Mouse (Mus musculus): Measurements from ENCODE around the gene Dok7. TPM values are rescaled to one million over a fixed set of nuclear protein-coding genes. Genes with fewer than 3 reads are reported as not detected.

The Dok7 gene
- polyA plus RNA-seq, 1 experiment from 2014 or later, result 8.8 TPM

- WGBS, result 53% methylated on average over 11 of the region's 11 CpGs
These were observed 16.7 kb downstream of the Dok7 start for GRCm38 (mm10) chr5:35073235-35073634.

GRCm38 (mm10) chr5:35073992-35074391, 17.4 kb downstream of the Dok7 start:
- Histone ChIP-seq H3K4me3 (ENCODE audit: control insufficient read depth in 1 of 2, insufficient read depth in 1 of 2, low read depth in 1 of 2, low read length in 2 of 2) (no peak overlapping the region), H3K9me3 (ENCODE audit: control insufficient read depth, low read length) (no peaks in the 10 kb centered on the region), H3K4me2 (ENCODE audit: low read length) (no peak overlapping the region), H3K4me1 (ENCODE audit: control insufficient read depth in 2 of 2, insufficient read depth in 2 of 2, low read length in 2 of 2) (peaks cover 0 to 11% of the 10 kb centered on the region in 2 experiments; a peak in 2 of 4 replicates), H3K36me3 (ENCODE audit: control insufficient read depth, insufficient read depth, low read length) (peaks cover 46% of the 10 kb centered on the region), H3K9ac (ENCODE audit: low read length) (peak overlapping the region; percentile 8; the same call in 1 of the 2 replicates), H3K27ac (replicated peaks in 1 of 2; ENCODE audit: control insufficient read depth in 1 of 2, insufficient read depth in 1 of 2, low read depth in 2 of 2, low read length in 2 of 2) (no peak overlapping the region; a peak in 1 of 4 replicates), H3K27me3 (ENCODE audit: control insufficient read depth, insufficient read depth, low read length) (peaks cover 5% of the 10 kb centered on the region)
- WGBS, result 46% methylated on average over 9 of the region's 9 CpGs
- ATAC-seq (ENCODE audit: insufficient number of reproducible peaks, insufficient read depth, low FRiP score, low read depth), result no peak

More at GRCm38 (mm10) chr5:35073235-35073634, 16.7 kb downstream of the Dok7 start:
- Histone ChIP-seq H3K4me2 (ENCODE audit: low read length) (no peak overlapping the region), H3K36me3 (ENCODE audit: control insufficient read depth, insufficient read depth, low read length) (peaks cover 45% of the 10 kb centered on the region), H3K4me3 (ENCODE audit: control insufficient read depth in 1 of 2, insufficient read depth in 1 of 2, low read depth in 1 of 2, low read length in 2 of 2) (no peak overlapping the region), H3K4me1 (ENCODE audit: control insufficient read depth in 2 of 2, insufficient read depth in 2 of 2, low read length in 2 of 2) (peaks cover 0 to 11% of the 10 kb centered on the region in 2 experiments; a peak in 2 of 4 replicates), H3K9ac (ENCODE audit: low read length) (no peak overlapping the region), H3K27me3 (ENCODE audit: control insufficient read depth, insufficient read depth, low read length) (no peaks in the 10 kb centered on the region), H3K9me3 (ENCODE audit: control insufficient read depth, low read length) (no peaks in the 10 kb centered on the region), H3K27ac (replicated peaks in 1 of 2; ENCODE audit: control insufficient read depth in 1 of 2, insufficient read depth in 1 of 2, low read depth in 2 of 2, low read length in 2 of 2) (no peak overlapping the region)
- no peak for ATAC-seq (ENCODE audit: insufficient number of reproducible peaks, insufficient read depth, low FRiP score, low read depth)

GRCm38 (mm10) chr5:35076369-35076768, 19.8 kb downstream of the Dok7 start:
- H3K36me3 ChIP-seq (ENCODE audit: control insufficient read depth, insufficient read depth, low read length), result peaks cover 50% of the 10 kb centered on the region
- H3K27ac ChIP-seq (replicated peaks in 1 of 2; ENCODE audit: control insufficient read depth in 1 of 2, insufficient read depth in 1 of 2, low read depth in 2 of 2, low read length in 2 of 2), result no peak overlapping the region
- H3K9me3 ChIP-seq (ENCODE audit: control insufficient read depth, low read length), result no peaks in the 10 kb centered on the region
- H3K4me3 ChIP-seq (ENCODE audit: control insufficient read depth in 1 of 2, insufficient read depth in 1 of 2, low read depth in 1 of 2, low read length in 2 of 2), result no peak overlapping the region
- ATAC-seq (ENCODE audit: insufficient number of reproducible peaks, insufficient read depth, low FRiP score, low read depth), result no peak
- no peak overlapping the region for H3K4me2 ChIP-seq (ENCODE audit: low read length)
- H3K27me3 ChIP-seq (ENCODE audit: control insufficient read depth, insufficient read depth, low read length), result peaks cover 14% of the 10 kb centered on the region
- no peak overlapping the region for H3K9ac ChIP-seq (ENCODE audit: low read length)
- 91% methylated on average over 1 of the region's 1 CpGs for WGBS
- H3K4me1 ChIP-seq (ENCODE audit: control insufficient read depth in 2 of 2, insufficient read depth in 2 of 2, low read length in 2 of 2), result peaks cover 0 to 11% of the 10 kb centered on the region in 2 experiments; a peak in 2 of 4 replicates

GRCm38 (mm10) chr5:35079101-35079500, 22.5 kb downstream of the Dok7 start:
- H3K36me3 ChIP-seq (ENCODE audit: control insufficient read depth, insufficient read depth, low read length), result peaks cover 48% of the 10 kb centered on the region

GRCm38 (mm10) chr5:35084913-35085312, 28.3 kb downstream of the Dok7 start:
- Histone ChIP-seq H3K36me3 (ENCODE audit: control insufficient read depth, insufficient read depth, low read length) (peaks cover 2% of the 10 kb centered on the region; the same call in 1 of the 2 replicates), H3K9ac (ENCODE audit: low read length) (no peak overlapping the region), H3K4me1 (ENCODE audit: control insufficient read depth in 2 of 2, insufficient read depth in 2 of 2, low read length in 2 of 2) (0 out of 4 replicates have a peak, but pooled peaks cover 0 to 2% of the 10 kb centered on the region in 2 experiments), H3K4me2 (ENCODE audit: low read length) (no peak overlapping the region), H3K9me3 (ENCODE audit: control insufficient read depth, low read length) (no peaks in the 10 kb centered on the region), H3K27me3 (ENCODE audit: control insufficient read depth, insufficient read depth, low read length) (0 out of 2 replicates have a peak, but pooled peaks cover 3% of the 10 kb centered on the region), H3K27ac (replicated peaks in 1 of 2; ENCODE audit: control insufficient read depth in 1 of 2, insufficient read depth in 1 of 2, low read depth in 2 of 2, low read length in 2 of 2) (no peak overlapping the region), H3K4me3 (ENCODE audit: control insufficient read depth in 1 of 2, insufficient read depth in 1 of 2, low read depth in 1 of 2, low read length in 2 of 2) (no peak overlapping the region)
- ATAC-seq (ENCODE audit: insufficient number of reproducible peaks, insufficient read depth, low FRiP score, low read depth), result no peak
- WGBS, result 64% methylated on average over 3 of the region's 3 CpGs

More at GRCm38 (mm10) chr5:35079101-35079500, 22.5 kb downstream of the Dok7 start:
- Histone ChIP-seq H3K9ac (ENCODE audit: low read length) (no peak overlapping the region), H3K4me1 (ENCODE audit: control insufficient read depth in 2 of 2, insufficient read depth in 2 of 2, low read length in 2 of 2) (0 out of 4 replicates have a peak, but pooled peaks cover under 1 to 2% of the 10 kb centered on the region in 2 experiments), H3K9me3 (ENCODE audit: control insufficient read depth, low read length) (no peaks in the 10 kb centered on the region), H3K27ac (replicated peaks in 1 of 2; ENCODE audit: control insufficient read depth in 1 of 2, insufficient read depth in 1 of 2, low read depth in 2 of 2, low read length in 2 of 2) (no peak overlapping the region), H3K4me3 (ENCODE audit: control insufficient read depth in 1 of 2, insufficient read depth in 1 of 2, low read depth in 1 of 2, low read length in 2 of 2) (no peak overlapping the region), H3K27me3 (ENCODE audit: control insufficient read depth, insufficient read depth, low read length) (peaks cover 14% of the 10 kb centered on the region), H3K4me2 (ENCODE audit: low read length) (no peak overlapping the region)
- ATAC-seq (ENCODE audit: insufficient number of reproducible peaks, insufficient read depth, low FRiP score, low read depth), result no peak
- 55% methylated on average over 18 of the region's 18 CpGs for WGBS

- WGBS, result 69% methylated on average over 9 of the region's 9 CpGs
These were observed 32.4 kb downstream of the Dok7 start for GRCm38 (mm10) chr5:35088785-35089613.

GRCm38 (mm10) chr5:35089614-35089963, 33.0 kb downstream of the Dok7 start:
- no peaks in the 10 kb centered on the region for H3K4me1 ChIP-seq (ENCODE audit: control insufficient read depth in 2 of 2, insufficient read depth in 2 of 2, low read length in 2 of 2)
- H3K36me3 ChIP-seq (ENCODE audit: control insufficient read depth, insufficient read depth, low read length), result peaks cover 37% of the 10 kb centered on the region
- no peak for ATAC-seq (ENCODE audit: insufficient number of reproducible peaks, insufficient read depth, low FRiP score, low read depth)
- H3K27ac ChIP-seq (replicated peaks in 1 of 2; ENCODE audit: control insufficient read depth in 1 of 2, insufficient read depth in 1 of 2, low read depth in 2 of 2, low read length in 2 of 2), result no peak overlapping the region
- no peak overlapping the region for H3K4me2 ChIP-seq (ENCODE audit: low read length)
- H3K27me3 ChIP-seq (ENCODE audit: control insufficient read depth, insufficient read depth, low read length), result no peaks in the 10 kb centered on the region
- no peaks in the 10 kb centered on the region for H3K9me3 ChIP-seq (ENCODE audit: control insufficient read depth, low read length)
- 82% methylated on average over 5 of the region's 5 CpGs for WGBS
- H3K4me3 ChIP-seq (ENCODE audit: control insufficient read depth in 1 of 2, insufficient read depth in 1 of 2, low read depth in 1 of 2, low read length in 2 of 2), result no peak overlapping the region
- H3K9ac ChIP-seq (ENCODE audit: low read length), result no peak overlapping the region

More at GRCm38 (mm10) chr5:35088785-35089613, 32.4 kb downstream of the Dok7 start:
- no peak for ATAC-seq (ENCODE audit: insufficient number of reproducible peaks, insufficient read depth, low FRiP score, low read depth)
- Histone ChIP-seq H3K4me3 (ENCODE audit: control insufficient read depth in 1 of 2, insufficient read depth in 1 of 2, low read depth in 1 of 2, low read length in 2 of 2) (no peak overlapping the region), H3K27ac (replicated peaks in 1 of 2; ENCODE audit: control insufficient read depth in 1 of 2, insufficient read depth in 1 of 2, low read depth in 2 of 2, low read length in 2 of 2) (no peak overlapping the region), H3K36me3 (ENCODE audit: control insufficient read depth, insufficient read depth, low read length) (peaks cover 33% of the 10 kb centered on the region), H3K9me3 (ENCODE audit: control insufficient read depth, low read length) (no peaks in the 10 kb centered on the region), H3K27me3 (ENCODE audit: control insufficient read depth, insufficient read depth, low read length) (no peaks in the 10 kb centered on the region), H3K4me1 (ENCODE audit: control insufficient read depth in 2 of 2, insufficient read depth in 2 of 2, low read length in 2 of 2) (no peaks in the 10 kb centered on the region), H3K4me2 (ENCODE audit: low read length) (no peak overlapping the region), H3K9ac (ENCODE audit: low read length) (no peak overlapping the region)
